Mouse (Mus musculus) lung, adult 2 months (tissue): ENCODE measurements at regions not wholly inside any gene's neighbourhood (a gene's known extent, or its start where the extent isn't known, plus 50 kb on each side); places are given as distances from the start of the nearest gene placed in this dataset.

ENCODE experiments used
- DNase-seq: peaks from one replicate; pipeline ENCODE4 v3.0.0; 2022
- H3K4me1 ChIP-seq: fragments of 200-500 bp; 2 replicates; pipeline ENCODE4 v1.6.1; 2011; ENCODE audit warnings: low read length; ENCODE audit not compliant: control insufficient read depth, insufficient read depth
- H3K4me3 ChIP-seq: fragments of 200-500 bp; replicated peaks from 2 replicates; pipeline ENCODE3; 2011; ENCODE audit warnings: low read depth, mild to moderate bottlenecking, control low read depth, low read length; ENCODE audit errors: extremely low read depth
- CTCF ChIP-seq: fragments of 200-500 bp; IDR thresholded peaks from 2 replicates; pipeline ENCODE4 v1.5.1; 2011; ENCODE audit warnings: mild to moderate bottlenecking, low read length, control low read depth; ENCODE audit not compliant: insufficient read depth
- POLR2A ChIP-seq: fragments of 200-500 bp; IDR thresholded peaks from 2 replicates; pipeline ENCODE4 v1.6.1; 2011; ENCODE audit warnings: low read depth, mild to moderate bottlenecking, control low read depth, low read length, borderline replicate concordance; ENCODE audit errors: extremely low read depth
- WGBS: fragments of 180-500 bp; shearing (Covaris S2); methylation state at CpG from one replicate; pipeline ENCODE4 v1.1.7; 2018; 5-methylcytosine and 5-hydroxymethylcytosine counted together

DNA sequence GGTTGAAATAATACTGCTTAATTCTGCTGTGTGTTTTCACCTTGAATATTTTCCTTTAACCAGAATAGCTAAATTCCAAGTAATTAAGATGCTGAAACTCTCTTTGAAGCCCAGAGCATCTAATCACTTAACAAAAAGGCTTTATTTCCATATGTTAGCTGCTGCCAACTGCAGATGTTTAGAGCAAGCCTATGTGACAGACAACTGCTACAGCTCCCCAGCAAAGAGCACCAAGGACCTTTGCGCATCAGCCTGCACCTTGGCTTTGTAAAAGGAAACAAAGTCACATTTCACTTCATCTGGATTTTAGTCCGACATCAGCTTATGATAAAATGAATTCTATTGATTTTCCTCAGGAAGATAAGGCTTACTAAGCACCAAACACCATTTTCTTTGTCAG lies 595.4 kb upstream of the Adgrl2 start:
- 75% methylated on average over 2 of the region's 2 CpGs for WGBS
- Histone ChIP-seq H3K4me3 (no peak overlapping the region), H3K4me1 (no peaks in the 10 kb centered on the region)
- no peak for DNase-seq
- no peak for TF ChIP-seq CTCF
- no peak for TF ChIP-seq POLR2A

DNA sequence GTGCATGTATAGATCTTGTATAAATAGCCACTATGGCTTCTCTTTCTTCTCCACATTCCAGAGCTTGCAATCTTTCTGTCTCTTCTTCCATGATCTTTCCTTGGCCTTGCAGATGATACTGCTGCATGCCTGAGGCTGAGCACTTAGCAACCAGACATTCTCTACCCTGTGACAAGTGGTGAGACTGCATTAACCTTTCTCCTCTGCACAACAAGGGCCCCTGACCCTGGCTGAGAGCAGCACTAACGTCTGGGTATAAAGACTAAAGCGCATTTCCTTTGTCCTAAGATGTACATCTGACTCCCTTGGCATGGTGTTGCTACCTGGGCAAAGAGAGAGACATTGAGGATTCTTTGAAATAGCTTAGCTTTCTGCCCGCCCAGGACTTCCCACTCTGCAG lies 590.8 kb upstream of the Adgrl2 start:
- Histone ChIP-seq H3K4me1 (no peaks in the 10 kb centered on the region), H3K4me3 (no peak overlapping the region)
- no peak for TF ChIP-seq CTCF
- TF ChIP-seq POLR2A: no peak
- DNase-seq: no peak
- 73% methylated on average over 3 of the region's 3 CpGs for WGBS

DNA sequence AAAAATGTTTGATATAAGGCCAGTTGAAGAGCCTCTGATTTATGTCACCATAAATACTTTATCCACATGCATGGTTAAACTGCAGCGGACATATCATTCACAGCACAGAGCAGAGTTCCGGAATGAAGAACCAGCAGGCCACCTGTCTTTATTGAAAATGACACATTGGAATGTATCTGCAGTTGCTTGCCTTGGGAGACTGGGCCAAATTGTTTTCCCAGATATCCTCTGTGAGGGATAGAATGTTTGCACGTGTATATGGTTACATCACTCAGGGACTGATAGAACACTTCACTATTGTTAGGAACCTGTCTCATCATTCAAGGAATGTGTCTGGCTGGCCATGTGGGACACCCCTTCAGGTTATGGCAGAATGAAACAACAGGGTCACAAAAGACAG lies 585.3 kb upstream of the Adgrl2 start:
- no peak for DNase-seq
- H3K4me3 ChIP-seq: no peak overlapping the region
- H3K4me1 ChIP-seq: no peaks in the 10 kb centered on the region
- 77% methylated on average over 3 of the region's 3 CpGs for WGBS
- TF ChIP-seq POLR2A: no peak
- no peak for TF ChIP-seq CTCF

DNA sequence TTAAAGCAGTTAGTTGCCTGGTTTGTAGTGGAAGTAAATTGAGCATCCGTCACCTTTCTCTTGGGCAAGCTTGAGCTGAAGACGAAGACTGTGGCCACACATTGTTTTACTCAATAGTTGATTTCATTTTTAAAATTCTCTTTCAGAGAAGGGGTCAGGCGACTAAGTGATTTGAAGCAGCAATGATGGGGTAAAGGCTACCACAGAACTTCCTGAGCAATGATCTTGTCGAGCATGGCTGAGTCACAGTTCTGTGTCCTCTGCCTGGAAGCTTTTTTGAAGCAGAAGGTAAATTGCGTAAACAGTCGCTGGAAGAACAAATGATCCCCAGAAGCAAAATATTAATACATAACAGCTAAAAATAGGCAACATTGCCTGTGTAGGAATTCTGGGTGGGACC lies 576.5 kb upstream of the Adgrl2 start:
- WGBS: 68% methylated on average over 6 of the region's 6 CpGs
- Histone ChIP-seq H3K4me1 (no peaks in the 10 kb centered on the region), H3K4me3 (no peak overlapping the region)
- no peak for TF ChIP-seq POLR2A
- no peak for TF ChIP-seq CTCF
- no peak for DNase-seq

DNA sequence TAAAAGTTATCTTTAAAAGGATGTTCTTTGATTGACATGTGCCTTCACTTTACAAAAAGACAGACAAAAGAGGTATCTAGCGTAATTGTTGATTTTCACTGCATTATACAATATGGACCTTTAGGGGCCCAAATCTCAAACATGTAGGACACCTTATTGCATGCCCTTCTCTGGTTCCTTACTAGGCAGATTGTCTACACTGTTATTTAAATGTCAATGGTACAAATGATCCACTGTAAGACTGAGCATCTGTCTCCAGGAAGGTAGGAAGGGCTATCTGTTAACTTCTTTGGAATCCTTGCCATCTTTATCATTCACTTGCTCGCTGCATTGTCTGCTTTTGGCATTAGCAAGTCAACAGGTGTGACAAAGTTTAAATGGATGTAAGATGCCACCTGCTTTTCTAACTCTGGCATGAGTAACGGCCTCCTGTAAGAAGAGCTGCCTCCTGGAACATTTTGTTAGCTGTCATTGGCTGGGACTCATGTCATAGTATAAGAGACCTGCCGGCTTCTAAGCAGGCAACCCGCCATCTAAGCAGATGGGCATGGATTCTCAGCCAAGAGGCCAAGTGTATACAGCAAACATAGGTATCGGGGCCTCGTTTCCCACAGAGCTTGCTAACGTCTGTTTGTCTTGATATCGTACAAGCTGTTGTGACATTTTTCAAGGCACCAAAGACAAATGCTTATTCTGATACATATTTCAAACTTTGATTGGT lies 560.0 kb upstream of the Adgrl2 start:
- no peak for TF ChIP-seq POLR2A
- TF ChIP-seq CTCF: no peak
- DNase-seq: no peak
- 88% methylated on average over 9 of the region's 9 CpGs for WGBS
- Histone ChIP-seq H3K4me1 (no peaks in the 10 kb centered on the region), H3K4me3 (no peak overlapping the region)

DNA sequence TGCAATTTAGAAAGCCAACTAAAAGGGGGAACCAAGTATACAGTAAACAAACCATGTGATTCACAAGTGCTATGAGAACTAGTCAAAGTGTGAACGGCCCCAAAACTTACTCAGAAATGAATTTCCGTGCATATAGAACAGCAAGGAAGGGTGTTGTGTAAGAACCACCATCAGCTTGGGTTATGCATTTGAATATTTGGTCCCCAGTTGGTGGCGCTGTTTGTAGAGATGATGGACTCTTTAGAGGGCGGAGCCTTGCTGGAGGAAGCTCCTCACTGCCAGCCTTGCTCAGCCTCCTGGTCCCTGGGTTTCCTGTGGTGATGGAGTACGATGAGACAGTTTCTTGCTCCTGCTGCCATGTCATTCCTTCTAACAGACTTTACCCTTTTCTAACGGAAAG lies 556.7 kb upstream of the Adgrl2 start:
- 73% methylated on average over 6 of the region's 6 CpGs for WGBS
- no peak for TF ChIP-seq POLR2A
- no peak for TF ChIP-seq CTCF
- no peaks in the 10 kb centered on the region for H3K4me1 ChIP-seq
- H3K4me3 ChIP-seq: no peak overlapping the region
- no peak for DNase-seq

DNA sequence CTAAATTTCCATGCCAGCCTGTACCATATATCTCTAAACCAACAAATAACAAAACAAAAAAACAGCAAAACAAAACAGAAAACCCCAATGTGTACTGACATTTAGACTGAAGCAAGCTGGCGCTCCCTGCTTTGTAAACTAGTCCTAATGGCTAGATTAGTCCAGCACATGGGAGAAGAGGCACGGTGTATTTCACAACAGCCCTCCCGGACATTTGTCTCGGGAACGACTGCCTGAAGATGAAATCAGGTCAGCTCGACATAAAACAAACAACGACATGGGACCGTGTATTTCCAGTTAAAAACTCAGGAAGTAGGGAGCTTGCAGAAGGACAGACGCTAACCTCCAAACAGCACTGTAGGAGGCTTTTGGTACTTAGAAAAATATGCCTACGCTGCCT lies 555.9 kb upstream of the Adgrl2 start:
- no peaks in the 10 kb centered on the region for H3K4me1 ChIP-seq
- DNase-seq: no peak
- H3K4me3 ChIP-seq: no peak overlapping the region
- 37% methylated on average over 10 of the region's 10 CpGs for WGBS
- no peak for TF ChIP-seq CTCF
- no peak for TF ChIP-seq POLR2A

DNA sequence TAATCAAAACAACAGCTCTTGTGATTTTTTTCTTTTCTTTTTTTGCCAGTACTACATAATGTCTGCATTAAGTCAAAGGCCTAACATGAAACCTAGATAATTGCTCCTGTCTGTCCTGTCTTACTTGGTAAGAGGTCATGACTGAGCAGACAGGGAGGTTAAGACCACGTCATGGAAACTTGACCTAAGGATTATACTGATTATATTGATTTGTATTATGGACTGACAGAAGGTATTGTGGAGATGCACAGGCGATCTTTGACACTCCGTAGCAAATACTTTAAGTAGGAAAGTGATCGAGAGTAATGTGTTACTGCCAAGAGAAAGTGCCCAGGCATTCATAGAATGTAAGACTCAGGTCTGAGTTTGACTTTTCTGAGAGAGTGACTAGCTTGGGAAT lies 543.8 kb upstream of the Adgrl2 start:
- H3K4me3 ChIP-seq: no peak overlapping the region
- no peaks in the 10 kb centered on the region for H3K4me1 ChIP-seq
- no peak for DNase-seq
- TF ChIP-seq POLR2A (no peak), CTCF (no peak)
- WGBS: 68% methylated on average over 4 of the region's 4 CpGs

DNA sequence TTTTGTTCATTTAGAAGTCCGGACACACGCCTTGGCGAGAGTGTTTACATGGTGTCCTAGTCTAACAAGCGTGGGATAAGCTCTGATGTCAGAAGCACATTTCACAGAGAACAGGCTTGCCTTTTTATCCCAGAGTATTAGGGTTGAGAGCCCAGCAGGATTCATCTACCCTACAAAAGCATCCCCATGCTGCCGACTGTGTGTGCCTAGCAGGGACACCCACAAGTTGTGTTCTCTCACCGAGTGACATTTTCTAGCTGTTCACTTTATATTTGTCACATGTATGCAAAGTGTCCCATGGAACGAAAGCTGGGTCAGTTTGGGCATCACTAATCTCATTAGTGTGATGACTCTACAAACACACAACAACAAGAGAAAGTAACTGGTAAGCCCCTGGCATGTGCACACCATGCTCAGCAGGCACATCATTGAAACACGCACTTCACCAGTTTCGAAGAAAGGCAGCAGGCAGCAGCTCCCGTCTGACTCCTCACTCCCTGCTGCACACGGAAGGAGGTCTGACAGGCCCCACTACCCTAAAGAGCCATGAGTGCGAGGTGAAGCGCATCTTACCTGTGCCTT lies 539.8 kb upstream of the Adgrl2 start:
- no peak for DNase-seq
- 89% methylated on average over 13 of the region's 13 CpGs for WGBS
- no peak overlapping the region for H3K4me3 ChIP-seq
- TF ChIP-seq CTCF (no peak), POLR2A (no peak)
- no peaks in the 10 kb centered on the region for H3K4me1 ChIP-seq

DNA sequence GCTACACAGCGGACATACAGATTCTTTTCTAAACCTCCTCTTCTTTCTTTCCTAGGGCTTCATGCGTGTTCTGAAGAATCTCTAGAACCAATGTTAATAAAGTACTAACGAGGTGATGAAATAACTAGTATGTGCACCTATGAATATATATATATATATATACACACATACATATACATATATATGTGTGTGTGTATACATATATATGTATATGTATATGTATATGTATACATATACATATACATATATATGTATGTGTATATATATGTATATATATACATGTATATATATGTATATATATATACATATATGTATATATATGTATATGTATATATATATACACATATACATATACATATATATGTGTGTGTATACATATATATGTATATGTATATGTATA lies 536.2 kb upstream of the Adgrl2 start:
- TF ChIP-seq POLR2A: no peak
- TF ChIP-seq CTCF: no peak
- H3K4me1 ChIP-seq: no peaks in the 10 kb centered on the region
- DNase-seq: no peak
- H3K4me3 ChIP-seq: no peak overlapping the region
- 99% methylated on average over 3 of the region's 3 CpGs for WGBS

DNA sequence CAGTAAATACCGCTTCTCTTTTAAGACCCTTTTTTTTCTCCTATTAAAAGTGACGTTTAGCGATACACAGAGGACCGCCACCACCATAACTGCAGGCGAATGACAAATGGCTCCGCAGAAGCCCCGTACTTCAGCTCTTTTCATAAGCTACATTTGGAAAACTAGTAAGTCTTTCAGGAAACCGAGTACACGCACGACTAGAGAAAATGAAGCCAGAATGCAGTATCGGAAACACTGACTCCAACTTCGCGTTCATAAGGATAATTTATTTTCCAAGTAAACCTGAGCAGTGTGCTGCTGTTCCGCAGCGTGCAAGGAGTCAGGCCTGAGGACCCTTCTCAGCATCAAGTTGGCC lies 529.2 kb upstream of the Adgrl2 start:
- Histone ChIP-seq H3K4me1 (no peaks in the 10 kb centered on the region), H3K4me3 (no peak overlapping the region)
- 18% methylated on average over 15 of the region's 15 CpGs for WGBS
- no peak for TF ChIP-seq POLR2A
- TF ChIP-seq CTCF: no peak
- DNase-seq: no peak
